Mouse (Mus musculus) stomach, embryonic 15.5 days (tissue): ENCODE data around the gene Ankrd31. TPM values are rescaled to one million over a fixed set of nuclear protein-coding genes. Genes with fewer than 3 reads are reported as not detected.

Experiments
- ATAC-seq: fragments of 200-750 bp; cut with Nextera tagmentation; 2 replicates; pipeline ENCODE4 v1.8.0; 2017; ENCODE audit warnings: low read depth, moderate number of reproducible peaks, moderate TSS enrichment; ENCODE audit not compliant: insufficient read depth, low FRiP score
- H3K27ac ChIP-seq: fragments of 300-500 bp; sonication (generic); 2 replicates; pipeline ENCODE4 v1.5.1; 2015; ENCODE audit warnings: mild to moderate bottlenecking, inconsistent platforms
- H3K27me3 ChIP-seq: fragments of 300-500 bp; sonication (generic); replicated peaks from 2 replicates; pipeline ENCODE4 v1.6.1; 2015; ENCODE audit warnings: inconsistent platforms
- H3K36me3 ChIP-seq: fragments of 300-500 bp; sonication (generic); 2 replicates; pipeline ENCODE4 v1.6.1; 2015; ENCODE audit warnings: inconsistent platforms
- H3K4me1 ChIP-seq: fragments of 300-500 bp; sonication (generic); 2 replicates; pipeline ENCODE4 v1.6.1; 2015; ENCODE audit warnings: inconsistent platforms
- H3K4me2 ChIP-seq: fragments of 300-500 bp; sonication (generic); 2 replicates; pipeline ENCODE4 v1.6.1; 2015; ENCODE audit warnings: mild to moderate bottlenecking, inconsistent platforms
- H3K4me3 ChIP-seq: fragments of 300-500 bp; sonication (generic); replicated peaks from 2 replicates; pipeline ENCODE4 v1.5.1; 2015; ENCODE audit warnings: inconsistent platforms
- H3K9ac ChIP-seq: fragments of 300-500 bp; sonication (generic); 2 replicates; pipeline ENCODE4 v1.6.1; 2015; ENCODE audit warnings: inconsistent platforms
- H3K9me3 ChIP-seq: fragments of 300-500 bp; sonication (generic); 2 replicates; pipeline ENCODE4 v1.6.1; 2016; ENCODE audit warnings: inconsistent platforms
- WGBS: fragments of 180-500 bp; shearing (Covaris S2); methylation state at CpG from one replicate; pipeline ENCODE4 v1.1.7; 2015; 5-methylcytosine and 5-hydroxymethylcytosine counted together
- polyA plus RNA-seq: library from polyadenylated mRNA; unstranded; fragments of >200 nt; fragmentation: Nextera tagmentation; extraction: Ambion mirVana; gene quantifications from 2 replicates; pipeline ENCODE4 v1.2.1, GENCODE M21; 2015

Gene Ankrd31
- not detected in 2 replicates for polyA plus RNA-seq

GRCm38 (mm10) chr13:96748109-96748845, at the start of gene Ankrd31:
Gene Ankrd31 (plus strand): TSS chr13:96748272.
- no peak within 1 kb of the TSS for H3K9ac ChIP-seq
- no peaks in the 10 kb centered on the region for H3K9me3 ChIP-seq
- ATAC-seq = no peak
- 90% methylated on average over 42 of the region's 42 CpGs for WGBS
- no peak within 1 kb of the TSS for H3K4me3 ChIP-seq
- no peaks in the 10 kb centered on the region for H3K36me3 ChIP-seq
- H3K4me1 ChIP-seq = no peaks in the 10 kb centered on the region
- no peaks in the 10 kb centered on the region for H3K27me3 ChIP-seq
- H3K27ac ChIP-seq = no peak within 1 kb of the TSS
- no peak within 1 kb of the TSS for H3K4me2 ChIP-seq

GRCm38 (mm10) chr13:96702567-96703278, 45.3 kb upstream of the Ankrd31 start:
- no peak for ATAC-seq
- 70% methylated on average over 9 of the region's 9 CpGs for WGBS
- Histone ChIP-seq H3K4me1 (no peaks in the 10 kb centered on the region), H3K4me3 (no peak overlapping the region), H3K4me2 (no peak overlapping the region), H3K9me3 (no peaks in the 10 kb centered on the region), H3K36me3 (no peaks in the 10 kb centered on the region), H3K27ac (no peak overlapping the region), H3K9ac (no peak overlapping the region), H3K27me3 (no peaks in the 10 kb centered on the region)

GRCm38 (mm10) chr13:96709269-96710233, 38.5 kb upstream of the Ankrd31 start:
- Histone ChIP-seq H3K9me3 (no peaks in the 10 kb centered on the region), H3K27ac (no peak overlapping the region), H3K9ac (no peak overlapping the region), H3K27me3 (no peaks in the 10 kb centered on the region), H3K36me3 (no peaks in the 10 kb centered on the region), H3K4me2 (no peak overlapping the region), H3K4me3 (no peak overlapping the region), H3K4me1 (no peaks in the 10 kb centered on the region)
- 67% methylated on average over 8 of the region's 8 CpGs for WGBS
- ATAC-seq = no peak

- ATAC-seq = no peak
- no peak overlapping the region for H3K27ac ChIP-seq
- H3K36me3 ChIP-seq = no peaks in the 10 kb centered on the region
- no peak overlapping the region for H3K9ac ChIP-seq
- H3K4me1 ChIP-seq = no peaks in the 10 kb centered on the region
- no peaks in the 10 kb centered on the region for H3K9me3 ChIP-seq
- WGBS = 82% methylated on average over 2 of the region's 2 CpGs
- H3K27me3 ChIP-seq = no peaks in the 10 kb centered on the region
- H3K4me2 ChIP-seq = no peak overlapping the region
- H3K4me3 ChIP-seq = no peak overlapping the region
Observed at GRCm38 (mm10) chr13:96716311-96716710, 31.8 kb upstream of the Ankrd31 start.

GRCm38 (mm10) chr13:96717821-96718220, 30.3 kb upstream of the Ankrd31 start:
- no peak for ATAC-seq
- Histone ChIP-seq H3K4me1 (no peaks in the 10 kb centered on the region), H3K27ac (no peak overlapping the region), H3K36me3 (no peaks in the 10 kb centered on the region), H3K9ac (no peak overlapping the region), H3K4me3 (no peak overlapping the region), H3K27me3 (no peaks in the 10 kb centered on the region), H3K4me2 (no peak overlapping the region), H3K9me3 (no peaks in the 10 kb centered on the region)
- 47% methylated on average over 1 of the region's 1 CpGs for WGBS

- Histone ChIP-seq H3K4me2 (no peak overlapping the region), H3K4me1 (no peaks in the 10 kb centered on the region), H3K4me3 (no peak overlapping the region), H3K27me3 (no peaks in the 10 kb centered on the region), H3K36me3 (no peaks in the 10 kb centered on the region), H3K9ac (no peak overlapping the region), H3K27ac (no peak overlapping the region), H3K9me3 (no peaks in the 10 kb centered on the region)
- ATAC-seq = peak; percentile 14; the same call in 1 of the 2 replicates
- 80% methylated on average over 2 of the region's 2 CpGs for WGBS
Observed at GRCm38 (mm10) chr13:96720003-96720402, 28.1 kb upstream of the Ankrd31 start.

- ATAC-seq = no peak
- Histone ChIP-seq H3K4me3 (no peak overlapping the region), H3K4me1 (no peaks in the 10 kb centered on the region), H3K9ac (no peak overlapping the region), H3K9me3 (no peaks in the 10 kb centered on the region), H3K27ac (no peak overlapping the region), H3K4me2 (no peak overlapping the region), H3K36me3 (no peaks in the 10 kb centered on the region), H3K27me3 (no peaks in the 10 kb centered on the region)
- 76% methylated on average over 7 of the region's 7 CpGs for WGBS
Observed at GRCm38 (mm10) chr13:96728289-96728688, 19.8 kb upstream of the Ankrd31 start.

- ATAC-seq = no peak
- Histone ChIP-seq H3K4me3 (no peak overlapping the region), H3K9me3 (no peaks in the 10 kb centered on the region), H3K36me3 (no peaks in the 10 kb centered on the region), H3K27me3 (no peaks in the 10 kb centered on the region), H3K9ac (no peak overlapping the region), H3K27ac (no peak overlapping the region), H3K4me1 (no peaks in the 10 kb centered on the region), H3K4me2 (no peak overlapping the region)
- 88% methylated on average over 5 of the region's 5 CpGs for WGBS
Observed at GRCm38 (mm10) chr13:96729146-96729545, 18.9 kb upstream of the Ankrd31 start.

GRCm38 (mm10) chr13:96730116-96730515, 18.0 kb upstream of the Ankrd31 start:
- 93% methylated on average over 1 of the region's 1 CpGs for WGBS
- no peak overlapping the region for H3K27ac ChIP-seq
- H3K9me3 ChIP-seq = no peaks in the 10 kb centered on the region
- H3K4me2 ChIP-seq = no peak overlapping the region
- H3K4me3 ChIP-seq = no peak overlapping the region
- no peaks in the 10 kb centered on the region for H3K36me3 ChIP-seq
- H3K27me3 ChIP-seq = no peaks in the 10 kb centered on the region
- H3K4me1 ChIP-seq = no peaks in the 10 kb centered on the region
- no peak for ATAC-seq
- no peak overlapping the region for H3K9ac ChIP-seq

GRCm38 (mm10) chr13:96735175-96735574, 12.9 kb upstream of the Ankrd31 start:
- Histone ChIP-seq H3K36me3 (no peaks in the 10 kb centered on the region), H3K4me3 (no peak overlapping the region), H3K9ac (no peak overlapping the region), H3K27ac (no peak overlapping the region), H3K9me3 (no peaks in the 10 kb centered on the region), H3K27me3 (no peaks in the 10 kb centered on the region), H3K4me1 (no peaks in the 10 kb centered on the region), H3K4me2 (no peak overlapping the region)
- 30% methylated on average over 1 of the region's 1 CpGs for WGBS
- ATAC-seq = no peak

GRCm38 (mm10) chr13:96740159-96740558, 7.9 kb upstream of the Ankrd31 start:
- WGBS = 68% methylated on average over 2 of the region's 2 CpGs
- no peaks in the 10 kb centered on the region for H3K36me3 ChIP-seq
- H3K4me2 ChIP-seq = no peak overlapping the region
- no peaks in the 10 kb centered on the region for H3K27me3 ChIP-seq
- H3K4me1 ChIP-seq = no peaks in the 10 kb centered on the region
- ATAC-seq = no peak
- H3K9me3 ChIP-seq = no peaks in the 10 kb centered on the region
- H3K9ac ChIP-seq = no peak overlapping the region
- no peak overlapping the region for H3K27ac ChIP-seq
- H3K4me3 ChIP-seq = no peak overlapping the region
